Mouse (Mus musculus): Measurements from ENCODE around the gene Adcy9. TPM values are rescaled to one million over a fixed set of nuclear protein-coding genes. Genes with fewer than 3 reads are reported as not detected.

The Adcy9 gene
- total and polyA plus RNA-seq, 3 experiments, result 3.0 to 4.3 TPM; not detected in 1

- Histone ChIP-seq H3K27ac (ENCODE audit: control insufficient read depth, low read depth, low read length) (no peak overlapping the region), H3K79me2 (ENCODE audit: control insufficient read depth, insufficient read depth, low read length, poor library complexity) (no peaks in the 10 kb centered on the region), H3K4me3 (ENCODE audit: control insufficient read depth in 1 of 2, insufficient read depth in 1 of 2, low read depth in 2 of 2, low read length in 2 of 2) (no peak overlapping the region), H3K9ac (ENCODE audit: control insufficient read depth, low read depth, low read length, poor library complexity, severe bottlenecking) (no peak overlapping the region), H3K4me1 (ENCODE audit: control insufficient read depth in 1 of 2, insufficient read depth in 2 of 2, low read length in 2 of 2) (0 out of 4 replicates have a peak, but pooled peaks cover 0 to 2% of the 10 kb centered on the region in 2 experiments), H3K9me3 (replicated peaks; ENCODE audit: insufficient read depth, low read length) (no peaks in the 10 kb centered on the region), H3K36me3 (ENCODE audit: control insufficient read depth in 1 of 2, insufficient read depth in 2 of 2, low read length in 2 of 2) (peaks cover 0 to 3% of the 10 kb centered on the region in 2 experiments; a peak in 2 of 4 replicates), H3K27me3 (ENCODE audit: control insufficient read depth in 1 of 2, insufficient read depth in 2 of 2, low read length in 2 of 2) (no peaks in the 10 kb centered on the region; a peak in 2 of 4 replicates)
- TF ChIP-seq CTCF (IDR thresholded peaks at IDR 0.05 in 2 of 3, conservative IDR thresholded peaks at IDR 0.05 in 1 of 3; ENCODE audit: control insufficient read depth in 1 of 3, insufficient read depth in 1 of 3, low read depth in 2 of 3, low read length in 3 of 3, poor library complexity in 1 of 3, severe bottlenecking in 1 of 3) (no peak), MEF2A (IDR thresholded peaks at IDR 0.05; ENCODE audit: extremely low read depth, insufficient replicate concordance, low read depth, low read length, poor library complexity, severe bottlenecking) (no peak), CHD1 (IDR thresholded peaks at IDR 0.05; ENCODE audit: low read depth, low read length) (no peak), E2F4 (IDR thresholded peaks at IDR 0.05; ENCODE audit: borderline replicate concordance, low read depth, low read length) (no peak), POLR2AphosphoS2 (IDR thresholded peaks at IDR 0.05; ENCODE audit: low read length) (no peak), USF1 (IDR thresholded peaks at IDR 0.05; ENCODE audit: low read depth, low read length) (no peak), MXI1 (IDR thresholded peaks at IDR 0.05; ENCODE audit: low read depth, low read length) (no peak), MAZ (IDR thresholded peaks at IDR 0.05; ENCODE audit: low read depth, low read length) (no peak), NRF1 (IDR thresholded peaks at IDR 0.05; ENCODE audit: insufficient read depth, low read depth, low read length, poor library complexity, severe bottlenecking) (no peak), SMC3 (IDR thresholded peaks at IDR 0.05; ENCODE audit: low read depth, low read length) (no peak), RAD21 (IDR thresholded peaks at IDR 0.05; ENCODE audit: low read depth, low read length) (no peak)
- DNase-seq (ENCODE audit: low read depth, low spot score), result no peak
Observed at GRCm38 (mm10) chr16:4439302-4440066, 19.2 kb upstream of the Adcy9 start.

GRCm38 (mm10) chr16:4436738-4437137 is 16.4 kb upstream of the Adcy9 start:
- no peaks in the 10 kb centered on the region for H3K9me3 ChIP-seq (replicated peaks; ENCODE audit: insufficient read depth, low read length)
- no peak for DNase-seq (ENCODE audit: low read depth, low spot score)
- H3K27ac ChIP-seq (ENCODE audit: control insufficient read depth, low read depth, low read length), result no peak overlapping the region
- no peak for TF ChIP-seq ZKSCAN1 (IDR thresholded peaks at IDR 0.05; ENCODE audit: low read depth, low read length)
- TF ChIP-seq SMC3 (IDR thresholded peaks at IDR 0.05; ENCODE audit: low read depth, low read length), result no peak
- no peak for TF ChIP-seq TCF12 (IDR thresholded peaks at IDR 0.05; ENCODE audit: low read depth, low read length)
- TF ChIP-seq USF2 (IDR thresholded peaks at IDR 0.05; ENCODE audit: borderline replicate concordance in 1 of 2, insufficient read depth in 1 of 2, low read depth in 1 of 2, low read length in 2 of 2), result no peak
- peaks cover 0 to 3% of the 10 kb centered on the region in 2 experiments; a peak in 2 of 4 replicates for H3K36me3 ChIP-seq (ENCODE audit: control insufficient read depth in 1 of 2, insufficient read depth in 2 of 2, low read length in 2 of 2)
- H3K27me3 ChIP-seq (ENCODE audit: control insufficient read depth in 1 of 2, insufficient read depth in 2 of 2, low read length in 2 of 2), result peaks cover 0 to 2% of the 10 kb centered on the region in 2 experiments; a peak in 3 of 4 replicates
- H3K79me2 ChIP-seq (ENCODE audit: control insufficient read depth, insufficient read depth, low read length, poor library complexity), result no peaks in the 10 kb centered on the region
- no peak overlapping the region for H3K9ac ChIP-seq (ENCODE audit: control insufficient read depth, low read depth, low read length, poor library complexity, severe bottlenecking)
- H3K4me1 ChIP-seq (ENCODE audit: control insufficient read depth in 1 of 2, insufficient read depth in 2 of 2, low read length in 2 of 2), result 0 out of 4 replicates have a peak, but pooled peaks cover 0 to 2% of the 10 kb centered on the region in 2 experiments
- H3K4me3 ChIP-seq (ENCODE audit: control insufficient read depth in 1 of 2, insufficient read depth in 1 of 2, low read depth in 2 of 2, low read length in 2 of 2), result no peak overlapping the region

All from MEL (cell line).